In genomic region chr11:121673629-121674028, GRCm38 (mm10) we compare ENCODE assay signal across 8 mouse cellular contexts. TPM values are rescaled to one million over a fixed set of nuclear protein-coding genes. Genes with fewer than 3 reads are reported as not detected.
DNase-seq lines count a peak whose midpoint lies in the region; ATAC-seq and TF ChIP-seq lines count a peak whose summit lies in the region.

No protein-coding gene starts in this region.

- H3K79me2 ChIP-seq in C2C12 (ENCODE audit: control insufficient read depth, insufficient read depth) = no peaks in the 10 kb centered on the region

- no peak for TF ChIP-seq EP300 in stomach, postnatal 0 days (optimal IDR thresholded peaks at IDR 0.05)

- H3K4me3 ChIP-seq in C2C12 (ENCODE audit: insufficient read depth, poor library complexity, severe bottlenecking) = no peak overlapping the region
- no peak overlapping the region for H3K4me3 ChIP-seq in embryonic fibroblast, embryonic 13.5 days (ENCODE audit: insufficient read depth, low read length)
- peak overlapping the region; percentile 69 for H3K4me3 ChIP-seq in limb, embryonic 15.5 days
- peak overlapping the region; percentile 60 for H3K4me3 ChIP-seq in stomach, postnatal 0 days (ENCODE audit: low read depth, low read length)

- H3K36me3 ChIP-seq in C2C12 (ENCODE audit: control insufficient read depth, insufficient read depth) = no peaks in the 10 kb centered on the region
- H3K36me3 ChIP-seq in limb, embryonic 15.5 days = no peaks in the 10 kb centered on the region
- H3K36me3 ChIP-seq in stomach, postnatal 0 days (ENCODE audit: control insufficient read depth, insufficient read depth, low read length) = no peaks in the 10 kb centered on the region

- TF ChIP-seq POLR2A in embryonic fibroblast, embryonic 13.5 days (IDR thresholded peaks at IDR 0.05; ENCODE audit: low read depth, low read length) = no peak; the same call in 1 of the 2 replicates

- ATAC-seq in frontal cortex, adult (ENCODE audit: low TSS enrichment) = peak; percentile 15; the same call in 1 of the 2 replicates
- ATAC-seq in limb, embryonic 15.5 days (ENCODE audit: insufficient number of reproducible peaks, low FRiP score, low TSS enrichment, low read depth) = no peak; the same call in 1 of the 2 replicates
- ATAC-seq in stomach, postnatal 0 days (ENCODE audit: low FRiP score, low TSS enrichment) = 0 out of 2 replicates have a peak, but pooled peaks have one; percentile 1
- ATAC-seq in CD4-positive, CD25-positive, alpha-beta regulatory T cell, adult 4 months = no peak

- no peak for DNase-seq in frontal cortex, postnatal 36 days (ENCODE audit: low spot score in 2 of 2)
- no peak for DNase-seq in stomach, postnatal 0 days (ENCODE audit: low spot score)
- DNase-seq in ovary, postnatal 10 days (ENCODE audit: low spot score) = no peak

- H3K27me3 ChIP-seq in C2C12 (ENCODE audit: control insufficient read depth, insufficient read depth, insufficient read length) = no peaks in the 10 kb centered on the region
- no peaks in the 10 kb centered on the region for H3K27me3 ChIP-seq in limb, embryonic 15.5 days
- no peaks in the 10 kb centered on the region for H3K27me3 ChIP-seq in stomach, postnatal 0 days (ENCODE audit: control insufficient read depth, insufficient read depth, low read length)

- H3K4me2 ChIP-seq in limb, embryonic 15.5 days = peak overlapping the region; percentile 78
- H3K4me2 ChIP-seq in stomach, postnatal 0 days (replicated peaks; ENCODE audit: low read depth) = peak overlapping the region; percentile 59

- WGBS in limb, embryonic 15.5 days = 71% methylated on average over 7 of the region's 7 CpGs
- WGBS in stomach, postnatal 0 days = 67% methylated on average over 7 of the region's 7 CpGs

- H3K27ac ChIP-seq in embryonic fibroblast, embryonic 13.5 days (ENCODE audit: insufficient read depth, low read length) = peak overlapping the region; percentile 76
- H3K27ac ChIP-seq in limb, embryonic 15.5 days = peak overlapping the region; percentile 86
- H3K27ac ChIP-seq in stomach, postnatal 0 days (replicated peaks) = peak overlapping the region; percentile 91

- no peaks in the 10 kb centered on the region for H3K79me3 ChIP-seq in C2C12 (ENCODE audit: low read depth)

- H3ac ChIP-seq in C2C12 (ENCODE audit: control insufficient read depth, insufficient read length, low read depth) = peak overlapping the region; percentile 4

- 0 out of 2 replicates have a peak, but pooled peaks cover 3% of the 10 kb centered on the region for H3K4me1 ChIP-seq in embryonic fibroblast, embryonic 13.5 days (ENCODE audit: control insufficient read depth, insufficient read depth, low read length)
- H3K4me1 ChIP-seq in limb, embryonic 15.5 days = peaks cover 14% of the 10 kb centered on the region
- H3K4me1 ChIP-seq in stomach, postnatal 0 days (replicated peaks; ENCODE audit: control insufficient read depth, insufficient read depth) = peaks cover 2% of the 10 kb centered on the region; the same call in 1 of the 2 replicates

- no peak for TF ChIP-seq CTCF in C2C12 (IDR thresholded peaks at IDR 0.05; ENCODE audit: control insufficient read depth, insufficient read depth, insufficient read length)
- no peak for TF ChIP-seq CTCF in embryonic fibroblast, embryonic 13.5 days (IDR thresholded peaks at IDR 0.05; ENCODE audit: borderline replicate concordance, insufficient read depth, low read length)
- no peak for TF ChIP-seq CTCF in stomach, postnatal 0 days (IDR thresholded peaks at IDR 0.05; ENCODE audit: low read depth)

- no peaks in the 10 kb centered on the region for H3K9me3 ChIP-seq in limb, embryonic 15.5 days
- no peaks in the 10 kb centered on the region for H3K9me3 ChIP-seq in stomach, postnatal 0 days (ENCODE audit: control insufficient read depth, low read length)

- peak overlapping the region; percentile 5; the same call in 1 of the 2 replicates for H3K9ac ChIP-seq in limb, embryonic 15.5 days
- peak overlapping the region; percentile 61 for H3K9ac ChIP-seq in stomach, postnatal 0 days (ENCODE audit: low read length)

TF ChIP-seq in C2C12, 6 proteins besides CTCF, POLR2A, EP300 and RAD21:
- no peak for TF ChIP-seq MYOG (IDR thresholded peaks at IDR 0.05; ENCODE audit: control insufficient read depth, extremely low read depth, insufficient read length)
- TF ChIP-seq CEBPB (IDR thresholded peaks at IDR 0.05; ENCODE audit: low read depth) = no peak
- no peak for TF ChIP-seq USF1 (IDR thresholded peaks at IDR 0.05; ENCODE audit: low read depth)
- no peak for TF ChIP-seq FOSL1 (IDR thresholded peaks at IDR 0.05; ENCODE audit: insufficient read depth, low read length, poor library complexity, severe bottlenecking)
- no peak for TF ChIP-seq MYOD1 (IDR thresholded peaks at IDR 0.05; ENCODE audit: control insufficient read depth, insufficient read length, low read depth)
- no peak for TF ChIP-seq MAX (IDR thresholded peaks at IDR 0.05)
TF ChIP-seq in C2C12: peak in this region for 0.

RNA-seq across cellular contexts. Expression of gene B3gntl1, which starts 0.7 kb away (rescaled TPM):
- 2.7 TPM for polyA plus RNA-seq in C2C12 (2012; fragmentation: generic; extraction: Trizol)
- 4.5 and 5.3 TPM in 2 replicates for polyA plus RNA-seq in embryonic fibroblast, embryonic 13.5 days (2011; ENCODE audit: insufficient read length, low read depth, missing spikeins)
- polyA plus RNA-seq in limb, embryonic 15.5 days (2015; fragmentation: Nextera tagmentation; extraction: Ambion mirVana) = 8.4 and 9.5 TPM in 2 replicates
- polyA plus RNA-seq in stomach, postnatal 0 days (2015; fragmentation: Nextera tagmentation; extraction: Ambion mirVana) = 3.3 and 4.2 TPM in 2 replicates
- 10 to 100 TPM; 11.3 to 18.8 TPM for polyA plus RNA-seq in CD4-positive, CD25-positive, alpha-beta regulatory T cell, adult 4 months (2017; shearing (Covaris generic))

RNA-seq across cellular contexts. Expression of gene Metrnl, which starts 27.7 kb away (rescaled TPM):
- polyA plus RNA-seq in C2C12 (2012; fragmentation: generic; extraction: Trizol) = 32.4 TPM
- polyA plus RNA-seq in embryonic fibroblast, embryonic 13.5 days (2011; ENCODE audit: insufficient read length, low read depth, missing spikeins) = 26.3 and 29.4 TPM in 2 replicates
- polyA plus RNA-seq in limb, embryonic 15.5 days (2015; fragmentation: Nextera tagmentation; extraction: Ambion mirVana) = 77.1 and 79.7 TPM in 2 replicates
- polyA plus RNA-seq in stomach, postnatal 0 days (2015; fragmentation: Nextera tagmentation; extraction: Ambion mirVana) = 62.4 and 67.3 TPM in 2 replicates
- under 1 TPM; 0.23 to 0.80 TPM for polyA plus RNA-seq in CD4-positive, CD25-positive, alpha-beta regulatory T cell, adult 4 months (2017; shearing (Covaris generic))

Comparison
In these comparisons a context has a peak if more than half of its experiments do, and no peak if none do; other contexts are left out.
1. ATAC-seq: peak in frontal cortex, adult (single experiment) and stomach, postnatal 0 days (single experiment); none in limb, embryonic 15.5 days (single experiment) and CD4-positive, CD25-positive, alpha-beta regulatory T cell, adult 4 months (single experiment).
2. H3K4me3 ChIP-seq: peak in limb, embryonic 15.5 days (single experiment) and stomach, postnatal 0 days (single experiment); none in C2C12 (single experiment) and embryonic fibroblast, embryonic 13.5 days (single experiment).
3. RNA of gene Metrnl, which starts 27.7 kb away (polyA plus RNA-seq): 77.1 to 79.7 TPM in limb, embryonic 15.5 days, 62.4 to 67.3 TPM in stomach, postnatal 0 days, 32.4 TPM in C2C12 (single experiment) and 26.3 to 29.4 TPM in embryonic fibroblast, embryonic 13.5 days; 0.23 to 0.80 TPM in CD4-positive, CD25-positive, alpha-beta regulatory T cell, adult 4 months; every median in the first group is over 10 times any median in the second.
4. Peak in every context shown above with its lines, with median percentiles within 50 percentile points of each other: H3K27ac ChIP-seq.